Mouse (Mus musculus) erythroid progenitor cell, adult 5-6 weeks (primary cell): ENCODE measurements around the gene Strn3. TPM values are rescaled to one million over a fixed set of nuclear protein-coding genes. Genes with fewer than 3 reads are reported as not detected.

Experiments used
- ATAC-seq: replicated peaks from 2 replicates; pipeline ENCODE4 v1.8.0; 2016; ENCODE audit warnings: moderate number of reproducible peaks, mild to moderate bottlenecking, moderate TSS enrichment, inconsistent platforms; ENCODE audit not compliant: poor library complexity, low FRiP score, severe bottlenecking
- total RNA-seq, 2 experiments: library from RNA; stranded (forward) in 1 of 2; stranded (reverse) in 1 of 2; fragments of 150-400 nt in 1 of 2; fragments of 186-747, 209-891 nt in 1 of 2; gene quantifications; 2 replicates each; pipeline versions ENCODE4 v1.2.3 to v1.2.4; 2015 to 2017; ENCODE audit warnings: low replicate concordance in 2 of 2

Strn3 gene
- total RNA-seq (2015; ENCODE audit: low replicate concordance) (48.3 and 55.8 TPM in 2 replicates), total RNA-seq (2017; ENCODE audit: low replicate concordance) (60.2 and 84.8 TPM in 2 replicates)

- ATAC-seq, result peak; percentile 92
These were observed at the start of gene Strn3 for GRCm38 (mm10) chr12:51691845-51692632. Gene Strn3 (minus strand): TSS chr12:51691897.

DNA sequence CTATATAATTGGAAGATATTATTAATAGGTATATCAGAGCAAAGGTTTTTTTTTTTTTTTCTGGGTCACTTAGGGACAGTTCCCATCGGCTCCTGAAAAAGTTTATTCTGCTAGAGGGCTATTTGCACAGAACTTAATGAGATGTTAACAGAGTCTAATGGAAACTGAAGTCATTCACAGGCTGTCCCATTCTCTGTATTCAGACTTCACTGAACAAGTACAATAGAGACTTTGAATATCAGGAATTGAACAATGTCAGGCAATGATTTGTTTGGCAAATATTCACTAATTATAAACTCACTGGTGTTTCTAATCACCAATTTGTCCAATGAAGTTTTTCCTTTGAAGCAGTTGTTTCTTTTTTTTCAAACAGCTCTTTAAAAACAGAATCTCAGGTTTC lies 45.1 kb upstream of the Strn3 start:
- no peak for ATAC-seq

GRCm38 (mm10) chr12:51736381-51736780 lies 44.7 kb upstream of the Strn3 start:
- ATAC-seq, result no peak

- ATAC-seq, result no peak
These were observed 44.2 kb upstream of the Strn3 start for GRCm38 (mm10) chr12:51735840-51736271.

DNA sequence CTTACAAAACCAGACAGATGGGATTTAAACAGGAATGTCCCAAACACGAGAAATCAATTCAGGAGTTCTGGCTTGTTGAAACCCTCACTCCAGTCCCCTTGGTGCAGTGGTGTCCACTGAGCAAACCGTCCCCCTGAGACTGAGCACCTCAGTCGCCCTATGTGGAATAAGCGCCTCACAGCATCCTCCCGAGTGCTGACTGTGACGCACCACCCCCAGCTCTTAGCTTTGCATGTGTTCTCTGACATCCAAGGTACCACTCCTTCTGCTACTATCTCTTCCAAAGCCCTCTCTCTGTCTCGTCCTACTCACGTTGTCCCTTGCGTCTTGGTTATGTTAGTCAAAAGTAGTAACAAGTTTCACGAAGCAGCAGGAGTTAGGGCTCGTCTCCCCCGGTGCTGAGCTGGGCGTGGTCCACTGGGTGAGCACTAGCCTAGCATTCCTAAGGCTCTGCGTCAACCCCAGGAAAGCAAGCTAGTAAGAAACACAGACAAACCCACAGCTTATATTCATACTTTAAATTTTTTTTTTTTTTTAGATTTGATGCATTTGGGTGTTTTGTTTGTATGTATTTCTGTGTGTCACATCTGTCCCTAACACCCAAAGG lies 43.0 kb upstream of the Strn3 start:
- no peak for ATAC-seq

GRCm38 (mm10) chr12:51729827-51730226 lies 38.1 kb upstream of the Strn3 start:
- ATAC-seq, result no peak

DNA sequence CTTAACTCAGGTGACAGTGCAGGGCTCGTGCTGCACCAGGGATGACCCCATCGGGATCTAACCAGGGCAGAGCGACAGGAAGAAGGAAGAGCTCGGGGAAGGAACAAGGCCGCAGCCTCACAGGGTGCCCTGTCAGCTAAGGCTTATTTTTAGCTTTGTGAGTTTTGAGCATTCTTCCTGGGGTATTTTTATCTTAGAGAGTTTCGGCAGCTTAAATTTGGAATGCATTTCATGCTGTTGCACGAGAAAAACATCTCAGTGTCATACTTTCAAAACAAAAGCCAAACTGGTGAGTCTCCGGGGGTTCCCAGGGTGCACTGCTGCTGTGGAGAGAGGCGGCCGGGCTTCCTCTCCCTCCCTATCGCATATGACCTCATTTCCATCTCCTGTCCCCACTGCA lies 37.4 kb upstream of the Strn3 start:
- no peak for ATAC-seq

DNA sequence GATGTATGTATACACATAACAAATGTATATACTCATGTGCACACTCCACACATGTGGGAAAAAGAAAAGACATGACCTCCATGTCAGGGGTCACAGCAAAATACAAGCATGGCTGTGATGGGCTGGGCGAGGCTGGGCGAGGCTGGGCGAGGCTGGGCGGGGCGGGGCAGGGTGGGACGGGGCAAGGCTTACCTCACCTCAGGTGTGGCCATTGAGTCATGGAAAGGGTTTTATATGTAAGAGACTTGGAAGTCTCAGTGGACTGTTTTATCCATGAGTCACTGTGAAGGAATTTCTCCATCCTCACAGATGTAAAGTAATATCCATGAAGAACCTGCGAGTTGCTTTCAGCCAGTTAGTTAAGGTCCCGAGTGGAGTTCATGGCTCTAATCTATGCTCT lies 30.1 kb upstream of the Strn3 start:
- ATAC-seq, result no peak

DNA sequence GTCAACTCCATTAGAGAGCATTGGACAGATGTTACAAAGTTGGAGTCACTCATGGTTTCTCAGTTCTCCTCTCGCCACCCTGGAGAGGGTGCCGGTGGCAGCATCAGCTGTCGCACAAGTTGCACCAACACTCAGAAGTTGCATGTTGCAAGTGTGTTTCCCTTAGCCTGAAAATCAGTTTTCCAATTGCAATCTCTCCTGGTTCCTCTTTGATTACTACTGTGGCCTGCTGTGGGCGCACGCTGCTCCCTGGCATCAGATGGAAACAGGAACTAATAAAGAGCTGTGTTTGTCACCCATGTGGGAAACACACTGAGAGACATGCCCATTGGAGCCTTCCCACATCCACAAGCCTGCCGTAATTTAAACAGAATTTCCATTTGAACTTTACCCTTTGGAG lies 26.9 kb upstream of the Strn3 start:
- ATAC-seq, result no peak

GRCm38 (mm10) chr12:51712685-51713084 lies 21.0 kb upstream of the Strn3 start:
- ATAC-seq, result no peak

- no peak for ATAC-seq
These were observed 18.5 kb upstream of the Strn3 start for GRCm38 (mm10) chr12:51710154-51710553.

DNA sequence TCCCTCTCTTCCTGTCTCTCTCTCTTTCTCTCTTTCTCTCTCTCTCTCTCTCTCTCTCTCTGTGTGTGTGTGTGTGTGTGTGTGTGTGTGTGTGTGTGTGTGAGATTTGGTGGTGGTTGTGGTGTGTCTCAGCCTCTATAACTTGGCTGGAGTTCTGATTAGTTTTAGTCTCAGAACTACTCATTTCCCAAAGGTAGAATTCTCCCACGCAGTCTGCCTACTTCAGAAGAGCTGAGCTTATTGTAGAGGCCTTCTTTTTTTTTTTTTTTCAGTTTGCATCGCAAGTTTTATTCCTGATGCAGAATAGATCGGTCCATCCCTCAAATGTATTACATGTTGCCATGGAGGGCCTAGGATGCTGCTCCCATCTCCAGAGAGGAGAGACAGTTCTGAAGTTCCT lies 18.0 kb upstream of the Strn3 start:
- no peak for ATAC-seq

- no peak for ATAC-seq
These were observed 17.4 kb upstream of the Strn3 start for GRCm38 (mm10) chr12:51708941-51709686.

GRCm38 (mm10) chr12:51706673-51707235 lies 15.1 kb upstream of the Strn3 start:
- no peak for ATAC-seq

- no peak for ATAC-seq
These were observed 14.1 kb upstream of the Strn3 start for GRCm38 (mm10) chr12:51705778-51706177.

- ATAC-seq, result no peak
These were observed 12.9 kb upstream of the Strn3 start for GRCm38 (mm10) chr12:51704572-51704971.

DNA sequence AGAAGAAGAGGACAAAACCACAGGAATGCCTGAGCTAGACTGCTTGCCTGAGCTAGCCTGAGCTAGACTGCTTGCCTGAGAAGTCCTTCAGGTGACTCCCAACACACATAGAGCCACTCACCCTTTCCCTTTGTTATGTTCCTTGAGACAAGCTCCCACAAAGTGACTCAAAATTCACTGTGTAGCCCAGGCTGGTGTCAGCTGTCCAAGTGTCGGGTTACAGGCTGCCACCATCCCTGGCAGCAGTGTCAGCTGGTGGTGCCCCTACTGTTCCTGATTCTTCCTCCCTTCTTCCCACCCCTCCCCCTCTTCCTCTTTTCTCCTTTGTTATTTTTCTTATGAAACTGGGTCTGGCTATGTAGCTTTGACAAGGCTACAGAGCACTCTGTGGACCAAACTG lies 12.2 kb upstream of the Strn3 start:
- ATAC-seq, result no peak

DNA sequence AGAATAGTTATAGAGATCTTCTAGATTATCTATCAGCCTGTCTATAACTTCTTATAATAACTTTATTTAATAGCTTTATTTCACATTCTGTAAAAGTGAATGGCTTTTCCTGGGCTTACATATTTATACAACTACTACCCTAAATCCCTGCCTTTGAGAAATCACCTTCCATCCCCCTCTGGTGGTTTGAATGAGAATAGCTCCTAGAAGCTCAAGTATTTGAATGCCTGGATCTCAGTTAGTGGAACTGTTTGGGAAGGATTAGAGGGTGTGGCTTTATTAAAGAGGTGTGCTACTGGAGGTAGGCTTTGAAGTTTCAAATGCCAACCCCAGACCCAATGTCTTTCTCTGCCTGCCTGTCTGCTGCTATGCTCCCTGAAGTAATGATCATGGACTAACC lies 10.0 kb upstream of the Strn3 start:
- ATAC-seq, result no peak

DNA sequence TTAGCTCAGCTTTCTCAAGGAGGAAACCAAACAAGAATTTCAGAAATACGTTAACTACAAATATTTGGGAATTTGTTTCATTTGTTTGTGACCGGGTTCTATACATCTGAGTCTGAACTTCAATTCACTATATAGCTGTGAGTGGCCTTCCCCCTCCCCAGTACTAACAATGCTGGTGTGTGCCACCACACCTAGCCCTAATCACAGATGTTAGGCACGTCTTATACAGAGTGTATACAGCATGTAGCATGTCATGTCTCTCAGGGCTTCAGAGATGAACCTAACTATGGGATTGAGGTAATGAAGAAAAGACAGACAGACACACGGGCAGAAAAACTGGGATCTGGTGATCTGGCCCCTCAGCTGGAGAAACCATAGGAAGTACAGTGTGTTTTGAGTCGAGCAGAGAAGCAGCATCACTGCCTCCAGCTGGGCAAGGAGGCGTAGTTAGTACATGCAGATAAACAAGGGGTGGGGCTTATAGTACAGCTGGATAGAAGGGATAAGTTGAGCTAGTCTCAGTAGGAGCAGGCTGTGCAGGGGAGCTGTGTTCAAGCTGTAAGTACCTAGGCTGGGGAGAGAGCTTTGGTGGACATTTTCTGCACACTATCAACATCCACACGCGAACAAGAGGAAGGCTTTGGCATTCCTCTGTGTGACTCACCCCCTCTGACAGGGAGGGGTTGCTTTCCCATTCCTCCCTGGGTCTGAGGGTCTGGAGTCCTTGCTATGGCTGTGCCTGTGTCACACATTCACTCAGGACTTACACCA lies 8.1 kb upstream of the Strn3 start:
- peak; percentile 98 for ATAC-seq

DNA sequence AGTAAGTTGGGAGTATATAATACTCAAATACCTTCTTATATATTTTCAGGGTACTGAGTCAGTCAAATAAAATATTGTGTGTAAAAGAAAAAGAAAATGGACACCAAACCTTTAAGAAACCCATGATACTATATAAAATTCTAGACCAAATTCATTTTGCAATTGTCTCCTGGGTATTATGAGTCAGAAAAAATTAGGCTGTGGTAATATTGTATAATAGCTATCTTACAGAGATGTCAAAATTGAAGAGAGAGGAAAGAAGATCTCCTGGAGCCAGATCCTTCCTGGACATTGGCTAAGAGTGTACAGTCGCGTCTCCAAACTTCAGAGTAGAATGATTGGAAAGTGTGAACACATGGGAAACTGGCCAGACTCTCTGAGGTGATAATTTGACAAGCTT lies 4.5 kb upstream of the Strn3 start:
- no peak for ATAC-seq
